Mouse (Mus musculus) CD8-positive naive resting alpha-beta T cell, adult 2 months (primary cell): ENCODE data around the gene Pvr.
"Not testable (repeated sequence)": the region's sequence is repeated elsewhere in the genome, so short reads cannot be mapped to it uniquely, and the experiment has no call there.

Experiments used
- DNase-seq, 2 experiments: peaks; one replicate each; pipeline ENCODE4 v3.0.0; 2022; ENCODE audit warnings: low read depth in 2 of 2, low spot score in 2 of 2

Pvr gene

DNA sequence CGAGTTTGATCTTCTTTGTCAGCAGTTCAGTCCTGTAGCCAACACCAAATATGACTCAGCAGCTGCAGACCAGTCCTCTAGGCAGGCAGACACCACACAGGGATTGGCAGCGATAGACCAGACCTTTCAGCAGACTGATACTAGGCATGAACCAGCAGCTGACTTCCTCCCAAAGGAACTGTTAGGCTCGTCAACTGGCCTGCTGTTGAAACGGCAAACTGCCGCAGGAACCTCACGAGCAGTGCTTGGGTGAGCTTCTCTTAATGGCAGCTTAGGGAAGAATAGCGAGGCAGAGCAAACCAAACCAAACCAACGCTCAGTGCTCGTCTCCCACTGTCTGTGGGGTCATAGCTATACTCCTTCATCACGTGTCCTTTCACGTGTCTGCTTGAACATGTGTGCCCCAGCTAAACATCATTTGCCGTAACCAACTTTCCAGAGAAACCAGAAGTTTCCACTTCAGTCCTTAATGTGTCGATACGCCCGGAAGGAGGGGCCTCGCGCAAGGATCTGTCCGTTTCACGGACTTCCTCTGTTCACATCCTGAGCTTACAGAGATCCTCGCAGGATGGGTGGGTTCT is 14.3 kb upstream of the Pvr start:
- DNase-seq = no peak

DNA sequence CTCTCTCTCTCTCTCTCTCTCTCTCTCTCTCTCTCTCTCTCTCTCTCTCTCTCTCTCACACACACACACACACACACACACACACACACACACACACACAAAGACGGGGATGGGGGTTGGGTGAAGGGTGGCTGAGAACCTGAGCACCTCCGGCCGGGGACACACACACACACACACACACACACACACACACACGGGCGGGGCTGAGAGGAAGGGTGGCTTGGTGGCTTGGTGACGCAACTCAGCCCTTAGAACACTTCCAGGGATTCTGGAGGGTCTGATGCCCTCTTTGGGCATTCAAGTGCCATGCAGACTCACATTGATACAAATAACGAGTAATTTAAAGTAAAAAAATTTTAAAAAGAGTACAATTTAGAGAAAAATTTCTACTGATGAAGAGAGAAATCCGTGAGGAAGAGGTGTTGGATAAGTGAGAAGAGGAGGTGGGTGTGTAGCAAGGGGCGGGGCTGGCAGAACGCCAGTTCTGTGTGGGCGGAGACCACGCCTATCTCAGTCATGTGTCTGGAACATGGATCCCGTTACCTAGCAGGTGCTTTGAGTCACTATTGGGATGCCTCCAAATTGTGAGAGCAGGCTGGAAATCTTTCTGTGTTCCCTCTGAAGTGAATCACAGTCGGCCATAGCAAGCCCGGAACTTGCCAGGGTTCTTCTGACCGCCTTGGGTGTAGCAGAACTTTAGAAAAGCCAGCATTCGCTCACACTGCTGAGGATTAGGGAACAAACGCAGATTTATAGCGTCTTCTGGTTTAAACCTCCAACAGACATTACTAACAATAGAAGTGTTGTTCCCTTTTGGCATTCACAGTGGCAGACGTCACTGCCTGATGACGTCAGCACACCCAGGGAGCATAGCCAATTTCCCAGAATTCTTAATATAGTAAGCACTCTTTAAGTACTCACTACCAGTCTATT is 12.2 kb upstream of the Pvr start:
- peak; percentile 54 to 65 for DNase-seq

GRCm38 (mm10) chr7:19932133-19932876 is 11.3 kb upstream of the Pvr start:
- peak; percentile 46 to 62 for DNase-seq

DNA sequence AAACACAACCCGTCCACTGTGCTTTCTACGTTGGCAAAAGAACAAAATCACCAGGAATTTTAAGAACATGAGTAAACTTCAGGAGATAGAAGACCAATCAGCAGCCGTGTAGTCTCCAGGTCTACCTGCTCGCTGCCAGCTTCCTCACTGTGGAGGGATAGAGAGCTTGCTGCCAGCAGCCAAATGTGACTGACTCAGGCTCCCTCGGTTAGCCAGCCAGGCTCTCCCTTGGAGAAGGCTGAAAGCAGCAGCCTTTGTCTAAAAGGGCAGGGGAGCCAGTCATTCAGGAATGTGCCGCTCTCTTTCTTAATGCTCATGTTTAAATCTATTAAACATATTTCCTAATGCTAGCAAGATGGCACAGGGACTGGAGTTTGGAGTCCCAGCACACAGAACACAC is 9.5 kb upstream of the Pvr start:
- DNase-seq = not testable (repeated sequence)

GRCm38 (mm10) chr7:19928486-19928885 is 7.5 kb upstream of the Pvr start:
- no peak for DNase-seq

DNA sequence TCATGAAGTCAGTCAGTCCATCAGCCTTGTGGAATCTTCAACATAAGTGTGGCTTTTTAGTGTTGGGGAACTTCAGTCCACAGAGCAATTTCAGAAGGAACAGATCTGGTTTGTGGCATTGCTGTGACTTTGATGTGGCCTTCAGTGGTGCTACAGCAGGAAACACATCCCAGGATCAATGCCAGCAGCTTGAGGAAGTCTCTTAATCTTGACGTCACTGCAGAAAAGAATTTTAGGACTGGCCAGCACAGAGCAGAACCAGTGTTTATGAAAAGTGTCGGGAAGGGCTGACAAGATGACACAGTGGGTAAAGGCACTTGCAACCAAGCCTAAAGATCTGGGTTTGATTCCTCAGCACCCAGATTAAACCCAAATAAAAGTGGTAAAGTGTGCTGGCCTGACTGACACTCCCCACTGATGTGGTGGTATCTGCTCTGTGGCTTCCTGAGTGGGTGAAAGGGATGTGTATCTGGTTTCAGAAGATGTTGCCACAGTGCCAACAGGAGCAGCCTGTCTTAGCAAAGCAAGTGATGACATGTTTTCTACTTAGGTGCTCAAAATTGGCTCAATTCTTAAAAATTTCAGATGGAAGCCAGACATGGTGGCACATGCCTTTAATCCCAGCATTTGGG is 6.0 kb upstream of the Pvr start:
- peak in 1 of 2 experiments; percentile 60 for DNase-seq

GRCm38 (mm10) chr7:19925376-19925775 is 4.4 kb upstream of the Pvr start:
- no peak for DNase-seq

- no peak for DNase-seq
Measured at GRCm38 (mm10) chr7:19923797-19924196, 2.8 kb upstream of the Pvr start.

GRCm38 (mm10) chr7:19923354-19923753 is 2.4 kb upstream of the Pvr start:
- DNase-seq = no peak

DNA sequence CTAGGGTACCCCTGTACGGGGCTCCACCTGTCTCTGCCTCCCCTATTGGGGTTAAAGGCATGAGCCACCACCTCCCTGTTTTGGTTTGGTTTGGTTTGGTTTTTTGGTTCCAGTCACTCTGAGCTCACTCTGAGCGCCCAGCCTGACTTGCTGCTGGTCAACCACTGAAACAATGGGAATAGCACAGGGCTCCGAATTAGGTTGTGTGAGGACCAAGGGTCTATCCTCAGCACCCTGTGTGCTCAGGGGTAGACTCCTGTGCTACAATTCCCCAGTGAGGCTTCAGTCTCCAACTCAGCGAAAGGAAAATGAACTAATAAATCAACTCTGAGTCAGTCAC is 824 bp downstream of the Pvr start:
- DNase-seq = no peak

- no peak for DNase-seq
Measured at GRCm38 (mm10) chr7:19914558-19914957, 6.4 kb downstream of the Pvr start.

- DNase-seq = no peak
Measured at GRCm38 (mm10) chr7:19911695-19912524, 9.1 kb downstream of the Pvr start.

- DNase-seq = no peak
Measured at GRCm38 (mm10) chr7:19911292-19911658, 9.7 kb downstream of the Pvr start.

DNA sequence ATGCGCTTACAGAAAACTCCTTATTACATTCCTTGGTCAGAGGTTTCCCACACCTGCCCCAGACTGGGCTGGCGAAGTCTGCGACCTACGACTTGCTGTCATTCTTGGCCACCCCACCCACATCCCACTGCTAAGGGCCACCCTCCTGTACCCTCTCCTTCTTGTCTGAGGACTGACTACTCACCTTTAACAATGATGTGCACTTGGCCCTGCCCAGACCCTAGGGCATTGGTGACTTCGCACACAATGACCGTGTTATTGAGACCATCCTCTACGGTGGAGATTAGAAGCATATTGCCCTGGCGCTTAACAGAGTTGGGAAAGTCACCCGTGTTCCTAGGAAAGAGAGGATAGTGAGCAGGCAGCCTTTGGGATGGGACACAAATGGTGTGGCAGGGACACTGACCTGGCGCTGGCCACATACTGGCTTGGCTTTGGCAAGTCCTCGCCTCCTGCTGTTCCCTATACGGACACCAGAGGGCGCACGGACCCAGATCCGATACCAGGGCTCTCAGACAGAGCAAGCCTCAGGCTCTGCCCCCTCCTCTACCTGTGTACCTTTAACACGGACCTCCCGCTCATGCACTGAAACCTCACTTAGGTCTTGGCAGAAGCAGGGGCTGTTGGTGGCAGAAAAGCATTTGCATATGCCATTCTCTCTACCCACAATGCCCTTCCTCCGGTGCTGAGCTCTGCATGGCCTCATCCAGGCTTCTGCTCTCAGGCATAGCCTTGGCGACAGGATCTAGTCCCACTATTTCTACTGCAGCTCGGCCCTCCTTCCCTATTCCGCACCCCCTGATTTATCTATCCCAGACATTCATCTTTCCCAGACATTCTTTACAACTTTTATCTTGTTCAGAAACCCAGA is 10.3 kb downstream of the Pvr start:
- peak; percentile 74 to 77 for DNase-seq

GRCm38 (mm10) chr7:19889881-19890280 is 31.1 kb downstream of the Pvr start:
- DNase-seq = peak; percentile 56 to 63

DNA sequence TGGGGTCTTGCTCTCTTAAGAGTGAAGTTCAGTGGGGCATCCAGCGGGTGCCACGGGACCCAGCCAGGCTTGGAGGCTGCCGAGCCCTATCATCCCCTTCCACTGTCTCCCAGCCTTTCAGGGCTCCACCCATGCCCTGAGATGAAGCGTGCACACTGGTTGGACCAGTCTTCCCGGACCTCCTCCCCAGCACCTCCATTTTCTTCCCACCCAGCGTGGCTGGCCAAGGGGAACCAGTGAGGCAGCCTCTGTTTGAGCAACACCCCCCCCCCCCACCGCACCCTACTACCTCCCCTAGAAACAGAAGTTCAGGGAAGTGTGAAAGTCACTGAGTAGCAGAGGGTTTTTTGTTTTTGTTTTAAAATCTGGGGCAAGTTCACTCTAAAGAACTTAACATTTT is 33.1 kb downstream of the Pvr start, which contains the start of gene Ceacam19:
Ceacam19 (minus strand) TSS at position 117 of the 400 bp plus-strand sequence.
- DNase-seq = no peak

DNA sequence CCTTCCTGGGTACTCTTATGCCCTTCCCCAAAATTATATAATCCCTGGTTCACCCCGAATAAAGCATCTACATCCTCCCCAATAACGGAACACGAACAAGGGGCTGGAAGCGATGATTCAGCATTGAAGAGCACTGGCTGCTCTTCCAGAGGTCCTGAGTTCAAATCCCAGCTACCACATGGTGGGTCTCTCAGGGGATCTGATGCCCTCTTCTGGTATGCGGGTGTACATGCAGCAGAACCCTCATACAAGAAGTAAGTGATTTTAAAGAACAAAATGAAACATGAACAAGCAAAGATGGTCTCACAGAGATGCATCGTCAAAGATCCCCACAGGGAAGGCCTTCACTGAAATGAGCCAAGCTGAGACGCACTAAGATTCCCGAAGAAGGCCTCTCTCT is 40.2 kb downstream of the Pvr start:
- no peak for DNase-seq

DNA sequence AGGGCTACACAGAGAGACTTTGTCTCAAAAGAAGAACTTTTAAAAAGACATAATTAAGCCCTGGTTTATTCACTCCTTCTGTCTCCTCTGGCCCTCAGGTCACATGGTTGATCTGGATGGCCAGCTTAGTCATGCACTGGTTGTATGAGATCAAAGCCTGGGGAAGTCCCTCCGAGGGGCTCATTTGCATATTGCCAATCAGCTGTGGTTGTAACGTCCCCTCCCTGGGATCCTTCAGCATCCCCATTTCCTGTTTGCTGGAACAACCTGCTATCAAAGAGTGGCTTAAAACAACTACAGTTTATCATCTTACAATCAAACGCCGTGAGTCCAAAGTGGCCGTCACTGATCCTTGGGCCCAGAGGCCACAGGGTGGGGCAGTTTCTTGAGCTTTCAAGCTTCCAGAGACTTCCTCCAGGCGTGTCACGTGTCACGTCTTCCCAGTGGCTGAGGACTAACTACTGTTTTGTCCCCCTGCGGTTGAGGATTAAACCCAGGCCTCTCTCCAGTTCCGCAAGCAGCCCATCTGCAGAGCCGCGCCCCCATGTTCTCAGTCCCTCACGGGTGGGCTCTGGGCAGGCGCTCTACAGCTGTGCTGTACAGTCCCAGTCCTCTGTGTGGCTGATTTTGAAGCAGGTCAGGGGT is 44.1 kb downstream of the Pvr start:
- DNase-seq = no peak
